Mouse (Mus musculus) embryonic facial prominence, embryonic 10.5 days (tissue): ENCODE data around the gene Rrp1. TPM values are rescaled to one million over a fixed set of nuclear protein-coding genes. Genes with fewer than 3 reads are reported as not detected.

Experiments used
- DNase-seq: peaks from one replicate; pipeline ENCODE4 v3.0.0-alpha.2; 2017; ENCODE audit warnings: low spot score
- H3K27ac ChIP-seq: fragments of 300-500 bp; sonication (generic); replicated peaks from 2 replicates; pipeline ENCODE4 v1.5.1; 2016; ENCODE audit warnings: mild to moderate bottlenecking
- H3K27me3 ChIP-seq: fragments of 300-500 bp; sonication (generic); replicated peaks from 2 replicates; pipeline ENCODE4 v1.6.1; 2016; ENCODE audit warnings: low read depth, mild to moderate bottlenecking; ENCODE audit not compliant: poor library complexity, severe bottlenecking
- H3K36me3 ChIP-seq: fragments of 300-500 bp; sonication (generic); replicated peaks from 2 replicates; pipeline ENCODE4 v1.6.1; 2016; ENCODE audit warnings: mild to moderate bottlenecking, moderate library complexity
- H3K4me1 ChIP-seq: fragments of 300-500 bp; sonication (generic); 2 replicates; pipeline ENCODE4 v1.6.1; 2016
- H3K4me3 ChIP-seq: fragments of 300-500 bp; sonication (generic); 2 replicates; pipeline ENCODE4 v1.5.1; 2016; ENCODE audit warnings: mild to moderate bottlenecking, moderate library complexity
- H3K9me3 ChIP-seq: fragments of 300-500 bp; sonication (generic); 2 replicates; pipeline ENCODE4 v1.6.1; 2016; ENCODE audit warnings: mild to moderate bottlenecking
- WGBS: fragments of 180-500 bp; shearing (Covaris S2); methylation state at CpG from one replicate; pipeline ENCODE4 v1.1.7; 2016; 5-methylcytosine and 5-hydroxymethylcytosine counted together
- polyA plus RNA-seq: library from polyadenylated mRNA; unstranded; fragments of >200 nt; fragmentation: Nextera tagmentation; extraction: Ambion mirVana; gene quantifications from 2 replicates; pipeline ENCODE4 v1.2.1, GENCODE M21; 2016

Rrp1 gene
- polyA plus RNA-seq, 1 experiment from 2014 or later, result 365 TPM

GRCm38 (mm10) chr10:78395377-78395776 is 17.5 kb downstream of the Rrp1 start:
- peaks cover 32% of the 10 kb centered on the region for H3K27me3 ChIP-seq

GRCm38 (mm10) chr10:78392072-78392471 is 20.8 kb downstream of the Rrp1 start:
- Histone ChIP-seq H3K4me1 (peaks cover 22% of the 10 kb centered on the region), H3K36me3 (no peaks in the 10 kb centered on the region), H3K4me3 (peak overlapping the region; percentile 17; the same call in 1 of the 2 replicates), H3K9me3 (no peaks in the 10 kb centered on the region), H3K27ac (no peak overlapping the region), H3K27me3 (peaks cover 53% of the 10 kb centered on the region)
- DNase-seq, result peak; percentile 82
- 2% methylated on average over 18 of the region's 18 CpGs for WGBS

More at GRCm38 (mm10) chr10:78395377-78395776, 17.5 kb downstream of the Rrp1 start:
- no peak for DNase-seq
- peak overlapping the region; percentile 2; the same call in 1 of the 2 replicates for H3K27ac ChIP-seq
- no peak overlapping the region for H3K4me3 ChIP-seq
- WGBS, result 79% methylated on average over 3 of the region's 3 CpGs
- peaks cover 17% of the 10 kb centered on the region for H3K36me3 ChIP-seq
- no peaks in the 10 kb centered on the region for H3K9me3 ChIP-seq
- peaks cover 34% of the 10 kb centered on the region for H3K4me1 ChIP-seq

- H3K27me3 ChIP-seq, result peaks cover 53% of the 10 kb centered on the region
- 9% methylated on average over 4 of the region's 4 CpGs for WGBS
- no peak overlapping the region for H3K4me3 ChIP-seq
Measured at GRCm38 (mm10) chr10:78390982-78391470, 21.8 kb downstream of the Rrp1 start.

GRCm38 (mm10) chr10:78388216-78388980 is 24.4 kb downstream of the Rrp1 start:
- Histone ChIP-seq H3K36me3 (no peaks in the 10 kb centered on the region), H3K4me1 (peaks cover 9% of the 10 kb centered on the region; the same call in 1 of the 2 replicates), H3K4me3 (no peak overlapping the region), H3K27ac (no peak overlapping the region), H3K27me3 (peaks cover 53% of the 10 kb centered on the region), H3K9me3 (no peaks in the 10 kb centered on the region)
- no peak for DNase-seq
- WGBS, result 66% methylated on average over 20 of the region's 20 CpGs

More at GRCm38 (mm10) chr10:78390982-78391470, 21.8 kb downstream of the Rrp1 start:
- no peaks in the 10 kb centered on the region for H3K9me3 ChIP-seq
- H3K36me3 ChIP-seq, result no peaks in the 10 kb centered on the region
- no peak for DNase-seq
- peaks cover 16% of the 10 kb centered on the region for H3K4me1 ChIP-seq
- no peak overlapping the region for H3K27ac ChIP-seq

- no peaks in the 10 kb centered on the region; the same call in 1 of the 2 replicates for H3K4me1 ChIP-seq
- WGBS, result 77% methylated on average over 5 of the region's 5 CpGs
- no peaks in the 10 kb centered on the region for H3K36me3 ChIP-seq
- no peak overlapping the region for H3K27ac ChIP-seq
- DNase-seq, result no peak
- peaks cover 26% of the 10 kb centered on the region for H3K27me3 ChIP-seq
- H3K9me3 ChIP-seq, result no peaks in the 10 kb centered on the region
- H3K4me3 ChIP-seq, result no peak overlapping the region
Measured at GRCm38 (mm10) chr10:78385520-78385919, 27.3 kb downstream of the Rrp1 start.

GRCm38 (mm10) chr10:78383567-78383966 is 29.3 kb downstream of the Rrp1 start:
- DNase-seq, result no peak
- peaks cover under 1% of the 10 kb centered on the region; the same call in 1 of the 2 replicates for H3K9me3 ChIP-seq
- no peaks in the 10 kb centered on the region for H3K4me1 ChIP-seq
- WGBS, result 78% methylated on average over 3 of the region's 3 CpGs
- H3K27me3 ChIP-seq, result peaks cover 6% of the 10 kb centered on the region
- H3K4me3 ChIP-seq, result no peak overlapping the region
- no peaks in the 10 kb centered on the region for H3K36me3 ChIP-seq
- no peak overlapping the region for H3K27ac ChIP-seq

GRCm38 (mm10) chr10:78378516-78378915 is 34.3 kb downstream of the Rrp1 start:
- Histone ChIP-seq H3K9me3 (peaks cover 4% of the 10 kb centered on the region; the same call in 1 of the 2 replicates), H3K27me3 (peaks cover 4% of the 10 kb centered on the region; the same call in 1 of the 2 replicates), H3K4me1 (no peaks in the 10 kb centered on the region), H3K4me3 (no peak overlapping the region), H3K36me3 (no peaks in the 10 kb centered on the region), H3K27ac (no peak overlapping the region)
- DNase-seq, result no peak
- WGBS, result 94% methylated on average over 7 of the region's 7 CpGs

- Histone ChIP-seq H3K4me1 (no peaks in the 10 kb centered on the region), H3K36me3 (no peaks in the 10 kb centered on the region), H3K9me3 (no peaks in the 10 kb centered on the region), H3K4me3 (no peak overlapping the region), H3K27ac (no peak overlapping the region), H3K27me3 (peaks cover 7% of the 10 kb centered on the region)
- no peak for DNase-seq
- WGBS, result 69% methylated on average over 27 of the region's 27 CpGs
Measured at GRCm38 (mm10) chr10:78372681-78373668, 39.9 kb downstream of the Rrp1 start.

GRCm38 (mm10) chr10:78371746-78372145 is 41.1 kb downstream of the Rrp1 start:
- H3K27me3 ChIP-seq, result peaks cover 9% of the 10 kb centered on the region
- H3K4me1 ChIP-seq, result no peaks in the 10 kb centered on the region
- no peak for DNase-seq
- no peaks in the 10 kb centered on the region for H3K9me3 ChIP-seq
- H3K27ac ChIP-seq, result no peak overlapping the region
- no peak overlapping the region for H3K4me3 ChIP-seq
- WGBS, result 86% methylated on average over 6 of the region's 6 CpGs
- H3K36me3 ChIP-seq, result no peaks in the 10 kb centered on the region

GRCm38 (mm10) chr10:78367586-78367985 is 45.3 kb downstream of the Rrp1 start:
- H3K27me3 ChIP-seq, result peaks cover 4% of the 10 kb centered on the region; the same call in 1 of the 2 replicates
- 47% methylated on average over 4 of the region's 4 CpGs for WGBS
- no peaks in the 10 kb centered on the region for H3K4me1 ChIP-seq
- H3K9me3 ChIP-seq, result no peaks in the 10 kb centered on the region
- no peaks in the 10 kb centered on the region for H3K36me3 ChIP-seq
- DNase-seq, result no peak
- H3K4me3 ChIP-seq, result no peak overlapping the region
- no peak overlapping the region for H3K27ac ChIP-seq

- Histone ChIP-seq H3K9me3 (no peaks in the 10 kb centered on the region), H3K27me3 (peaks cover 4% of the 10 kb centered on the region; the same call in 1 of the 2 replicates), H3K36me3 (no peaks in the 10 kb centered on the region), H3K27ac (no peak overlapping the region), H3K4me3 (no peak overlapping the region), H3K4me1 (no peaks in the 10 kb centered on the region)
- DNase-seq, result no peak
- 73% methylated on average over 9 of the region's 9 CpGs for WGBS
Measured at GRCm38 (mm10) chr10:78366851-78367312, 46.0 kb downstream of the Rrp1 start.

- Histone ChIP-seq H3K36me3 (no peaks in the 10 kb centered on the region), H3K27me3 (peaks cover 4% of the 10 kb centered on the region; the same call in 1 of the 2 replicates), H3K4me3 (no peak overlapping the region), H3K4me1 (no peaks in the 10 kb centered on the region), H3K9me3 (no peaks in the 10 kb centered on the region), H3K27ac (no peak overlapping the region)
- WGBS, result 50% methylated on average over 5 of the region's 5 CpGs
- no peak for DNase-seq
Measured at GRCm38 (mm10) chr10:78366195-78366834, 46.5 kb downstream of the Rrp1 start.
